Mouse (Mus musculus): ENCODE measurements at regions not wholly inside any gene's neighbourhood (a gene's known extent, or its start where the extent isn't known, plus 50 kb on each side); places are given as distances from the start of the nearest gene placed in this dataset.

DNA sequence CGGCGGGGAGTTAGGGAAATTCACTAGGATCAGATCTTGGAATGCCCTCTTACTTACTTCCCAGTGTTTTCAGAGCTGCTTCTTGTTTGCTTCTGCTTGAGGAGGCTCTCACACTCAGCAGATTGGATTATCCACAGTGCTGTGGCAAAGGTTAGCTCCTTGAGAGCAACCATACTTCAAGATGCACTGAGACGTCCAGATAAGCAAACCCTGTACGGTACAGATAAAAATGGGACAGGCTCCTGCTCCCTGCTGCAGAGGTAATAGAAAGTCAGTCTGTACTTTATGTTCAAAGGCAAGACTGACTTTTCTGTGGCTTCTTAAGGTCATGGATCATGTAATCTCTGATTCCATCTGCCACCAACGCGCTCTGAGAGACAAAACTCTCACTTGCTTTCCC, 414.8 kb upstream of the Ptger4 start:
- ATAC-seq (ENCODE audit: low read depth): no peak
- Histone ChIP-seq H3K27ac (ENCODE audit: low read length) (no peak overlapping the region), H3K4me3 (ENCODE audit: low read length) (no peak overlapping the region), H3K4me1 (replicated peaks; ENCODE audit: control insufficient read depth, insufficient read depth, low read length) (no peaks in the 10 kb centered on the region), H3K9me3 (ENCODE audit: control insufficient read depth, low read length) (no peaks in the 10 kb centered on the region), H3K4me2 (ENCODE audit: low read depth, low read length) (no peak overlapping the region), H3K36me3 (ENCODE audit: control insufficient read depth, insufficient read depth, low read length) (no peaks in the 10 kb centered on the region), H3K9ac (ENCODE audit: low read length) (no peak overlapping the region), H3K27me3 (ENCODE audit: control insufficient read depth, insufficient read depth, low read depth, low read length) (no peaks in the 10 kb centered on the region)
- 66% methylated on average over 6 of the region's 6 CpGs for WGBS

DNA sequence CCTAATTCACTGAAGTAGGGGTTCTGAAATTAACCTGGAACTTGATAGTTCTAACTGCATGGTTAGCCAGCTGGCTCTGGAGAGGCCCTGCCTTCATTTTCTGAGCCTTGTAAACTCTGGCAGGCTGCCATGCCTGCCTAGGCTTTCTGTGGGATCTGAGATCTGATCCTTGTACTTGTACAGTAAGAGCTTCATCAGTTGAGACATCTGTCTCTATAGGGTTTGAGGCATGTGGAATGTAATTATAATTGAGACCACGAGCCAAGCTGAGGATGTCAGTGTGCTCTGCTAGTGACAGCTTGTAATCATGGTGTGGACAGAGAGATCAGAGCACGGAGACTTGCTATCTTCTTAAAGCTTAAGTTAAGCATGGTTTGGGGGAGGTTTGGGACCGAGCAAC, 416.8 kb upstream of the Ptger4 start:
- H3K4me3 ChIP-seq (ENCODE audit: low read length): no peak overlapping the region
- no peak overlapping the region for H3K4me2 ChIP-seq (ENCODE audit: low read depth, low read length)
- H3K4me1 ChIP-seq (replicated peaks; ENCODE audit: control insufficient read depth, insufficient read depth, low read length): no peaks in the 10 kb centered on the region
- H3K36me3 ChIP-seq (ENCODE audit: control insufficient read depth, insufficient read depth, low read length): no peaks in the 10 kb centered on the region
- no peak for ATAC-seq (ENCODE audit: low read depth)
- H3K27me3 ChIP-seq (ENCODE audit: control insufficient read depth, insufficient read depth, low read depth, low read length): no peaks in the 10 kb centered on the region
- WGBS: 53% methylated on average over 3 of the region's 3 CpGs
- no peaks in the 10 kb centered on the region for H3K9me3 ChIP-seq (ENCODE audit: control insufficient read depth, low read length)
- no peak overlapping the region for H3K27ac ChIP-seq (ENCODE audit: low read length)
- H3K9ac ChIP-seq (ENCODE audit: low read length): no peak overlapping the region

DNA sequence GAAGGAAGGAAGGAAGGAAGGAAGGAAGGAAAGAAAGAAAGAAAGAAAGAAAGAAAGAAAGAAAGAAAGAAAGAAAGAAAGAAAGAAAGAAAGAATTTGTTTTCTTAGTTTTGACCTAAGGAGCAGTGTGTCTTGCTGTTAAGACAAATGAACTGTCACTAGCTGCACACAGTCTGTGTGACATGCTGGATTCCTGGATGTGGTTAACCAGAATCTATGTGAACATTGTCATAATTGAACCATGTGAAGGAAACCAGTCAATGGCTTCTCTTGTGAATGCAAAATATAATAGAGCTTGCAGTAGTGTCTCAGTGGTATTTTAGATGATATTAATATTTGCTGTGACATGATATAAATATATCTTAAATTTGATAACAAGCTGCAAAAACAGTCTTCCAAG, 427.8 kb upstream of the Ptger4 start:
- Histone ChIP-seq H3K27me3 (ENCODE audit: control insufficient read depth, insufficient read depth, low read depth, low read length) (no peaks in the 10 kb centered on the region), H3K4me2 (ENCODE audit: low read depth, low read length) (no peak overlapping the region), H3K4me3 (ENCODE audit: low read length) (no peak overlapping the region), H3K36me3 (ENCODE audit: control insufficient read depth, insufficient read depth, low read length) (no peaks in the 10 kb centered on the region), H3K4me1 (replicated peaks; ENCODE audit: control insufficient read depth, insufficient read depth, low read length) (no peaks in the 10 kb centered on the region), H3K9ac (ENCODE audit: low read length) (no peak overlapping the region), H3K9me3 (ENCODE audit: control insufficient read depth, low read length) (no peaks in the 10 kb centered on the region), H3K27ac (ENCODE audit: low read length) (no peak overlapping the region)
- ATAC-seq (ENCODE audit: low read depth): no peak

DNA sequence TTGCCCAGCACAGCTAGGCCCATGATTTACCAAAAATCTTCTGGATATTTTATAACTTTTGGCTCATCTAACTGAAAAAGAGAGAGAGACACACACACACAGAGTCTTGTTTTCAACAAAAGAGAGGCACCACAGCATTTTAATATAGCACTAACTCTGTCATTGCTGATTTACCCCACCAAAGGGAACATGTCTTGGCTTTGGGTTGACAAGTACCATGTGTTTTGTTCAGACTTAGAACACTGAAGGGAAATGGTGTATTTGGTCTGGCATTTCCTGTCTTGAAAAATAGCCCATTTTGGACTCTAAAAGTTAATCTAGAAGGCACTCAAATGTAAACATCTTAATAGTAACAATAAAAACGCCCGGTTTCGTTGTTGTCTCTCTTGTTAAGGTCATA, 432.7 kb upstream of the Ptger4 start:
- no peak overlapping the region for H3K4me2 ChIP-seq (ENCODE audit: low read depth, low read length)
- no peaks in the 10 kb centered on the region for H3K36me3 ChIP-seq (ENCODE audit: control insufficient read depth, insufficient read depth, low read length)
- H3K4me1 ChIP-seq (replicated peaks; ENCODE audit: control insufficient read depth, insufficient read depth, low read length): no peaks in the 10 kb centered on the region
- no peak overlapping the region for H3K9ac ChIP-seq (ENCODE audit: low read length)
- no peak overlapping the region for H3K4me3 ChIP-seq (ENCODE audit: low read length)
- no peak for ATAC-seq (ENCODE audit: low read depth)
- WGBS: 42% methylated on average over 3 of the region's 3 CpGs
- no peaks in the 10 kb centered on the region for H3K27me3 ChIP-seq (ENCODE audit: control insufficient read depth, insufficient read depth, low read depth, low read length)
- H3K27ac ChIP-seq (ENCODE audit: low read length): no peak overlapping the region
- no peaks in the 10 kb centered on the region for H3K9me3 ChIP-seq (ENCODE audit: control insufficient read depth, low read length)

DNA sequence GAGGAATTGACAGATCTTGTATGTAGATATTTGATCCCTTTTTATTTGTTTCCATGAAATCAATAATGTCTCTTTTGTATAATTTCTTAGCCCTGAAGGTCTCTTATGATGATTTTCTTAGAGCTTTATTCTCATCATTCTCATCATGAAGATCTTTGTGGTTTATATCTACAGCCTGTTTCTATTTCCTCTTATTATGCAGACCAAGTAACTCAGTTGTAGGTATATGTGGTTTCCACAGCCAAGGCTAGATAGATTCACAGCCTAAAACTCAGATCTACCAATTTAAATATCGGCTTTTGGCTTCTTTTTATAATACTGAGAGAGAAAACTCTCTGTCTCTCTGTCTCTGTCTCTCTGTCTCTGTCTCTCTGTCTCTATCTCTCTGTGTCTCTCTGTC, 449.8 kb upstream of the Ptger4 start:
- WGBS: 85% methylated on average over 1 of the region's 1 CpGs
- Histone ChIP-seq H3K4me3 (ENCODE audit: low read length) (no peak overlapping the region), H3K9me3 (ENCODE audit: control insufficient read depth, low read length) (no peaks in the 10 kb centered on the region), H3K27ac (ENCODE audit: low read length) (no peak overlapping the region), H3K36me3 (ENCODE audit: control insufficient read depth, insufficient read depth, low read length) (no peaks in the 10 kb centered on the region), H3K4me1 (replicated peaks; ENCODE audit: control insufficient read depth, insufficient read depth, low read length) (no peaks in the 10 kb centered on the region), H3K27me3 (ENCODE audit: control insufficient read depth, insufficient read depth, low read depth, low read length) (no peaks in the 10 kb centered on the region), H3K9ac (ENCODE audit: low read length) (no peak overlapping the region), H3K4me2 (ENCODE audit: low read depth, low read length) (no peak overlapping the region)
- ATAC-seq (ENCODE audit: low read depth): no peak

DNA sequence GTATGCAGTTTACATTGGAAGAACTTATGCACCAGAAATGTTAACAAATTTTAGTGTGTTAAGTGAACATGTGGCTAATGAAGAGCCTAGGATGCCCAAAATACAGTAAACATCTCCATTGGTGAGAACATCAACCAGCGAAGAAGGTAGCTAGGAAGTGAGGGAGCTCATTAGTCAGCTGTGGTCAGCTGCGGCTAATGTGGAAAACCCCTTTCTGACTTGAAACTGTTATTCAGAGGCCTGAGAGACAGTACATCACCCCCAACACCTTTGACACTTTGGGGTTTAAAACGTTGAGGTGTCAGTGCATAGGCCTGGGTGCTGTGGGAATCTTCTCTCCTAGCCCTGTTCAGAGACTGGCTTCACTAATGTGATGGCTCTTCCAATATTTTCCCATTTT, 451.0 kb upstream of the Ptger4 start:
- no peak overlapping the region for H3K4me3 ChIP-seq (ENCODE audit: low read length)
- H3K27me3 ChIP-seq (ENCODE audit: control insufficient read depth, insufficient read depth, low read depth, low read length): no peaks in the 10 kb centered on the region
- H3K4me2 ChIP-seq (ENCODE audit: low read depth, low read length): no peak overlapping the region
- no peaks in the 10 kb centered on the region for H3K36me3 ChIP-seq (ENCODE audit: control insufficient read depth, insufficient read depth, low read length)
- no peak overlapping the region for H3K9ac ChIP-seq (ENCODE audit: low read length)
- H3K9me3 ChIP-seq (ENCODE audit: control insufficient read depth, low read length): no peaks in the 10 kb centered on the region
- no peaks in the 10 kb centered on the region for H3K4me1 ChIP-seq (replicated peaks; ENCODE audit: control insufficient read depth, insufficient read depth, low read length)
- no peak overlapping the region for H3K27ac ChIP-seq (ENCODE audit: low read length)
- no peak for ATAC-seq (ENCODE audit: low read depth)
- WGBS: 63% methylated on average over 3 of the region's 3 CpGs

DNA sequence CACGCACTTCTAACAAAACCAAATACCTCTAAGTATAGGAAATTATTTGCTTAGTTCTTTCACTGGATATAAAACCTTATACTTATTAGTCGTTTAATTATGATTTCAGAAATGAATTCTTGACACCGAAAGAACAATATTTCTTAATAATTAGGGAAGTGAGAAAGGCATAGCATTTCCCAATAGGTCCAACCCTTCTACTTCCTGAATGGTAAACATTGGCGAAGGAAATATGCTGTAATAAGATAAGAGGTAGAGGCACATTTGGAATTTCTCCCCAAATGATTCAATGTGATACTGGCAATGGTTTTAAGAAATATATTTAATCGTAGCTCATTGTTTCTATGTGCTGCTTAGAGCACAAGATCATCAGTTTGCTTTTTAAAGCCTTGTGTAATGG, 464.5 kb upstream of the Ptger4 start:
- 68% methylated on average over 5 of the region's 5 CpGs for WGBS
- Histone ChIP-seq H3K27ac (ENCODE audit: low read length) (no peak overlapping the region), H3K9ac (ENCODE audit: low read length) (no peak overlapping the region), H3K36me3 (ENCODE audit: control insufficient read depth, insufficient read depth, low read length) (no peaks in the 10 kb centered on the region), H3K4me2 (ENCODE audit: low read depth, low read length) (no peak overlapping the region), H3K27me3 (ENCODE audit: control insufficient read depth, insufficient read depth, low read depth, low read length) (no peaks in the 10 kb centered on the region), H3K9me3 (ENCODE audit: control insufficient read depth, low read length) (no peaks in the 10 kb centered on the region), H3K4me1 (replicated peaks; ENCODE audit: control insufficient read depth, insufficient read depth, low read length) (no peaks in the 10 kb centered on the region), H3K4me3 (ENCODE audit: low read length) (no peak overlapping the region)
- no peak for ATAC-seq (ENCODE audit: low read depth)

DNA sequence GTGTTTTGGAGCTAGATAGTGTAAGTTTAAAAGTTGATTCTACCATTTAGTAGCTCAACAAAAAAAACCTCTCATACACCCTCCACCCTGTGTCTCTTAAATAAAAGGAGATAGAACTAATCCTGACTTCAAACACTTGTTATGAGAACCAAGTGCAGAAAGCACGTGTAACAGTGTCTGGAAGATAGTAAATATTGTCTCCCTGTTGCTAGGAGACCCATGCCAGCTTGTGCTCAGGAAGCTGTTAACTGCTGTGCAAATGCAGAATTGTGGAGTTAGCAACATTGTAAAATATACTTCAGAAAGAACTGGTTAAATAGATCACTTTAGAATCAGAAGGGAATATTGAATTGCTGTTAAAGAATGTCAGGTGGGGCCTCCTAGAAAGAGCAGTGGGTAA, 496.7 kb upstream of the Ptger4 start:
- Histone ChIP-seq H3K4me2 (ENCODE audit: low read depth, low read length) (no peak overlapping the region), H3K4me1 (replicated peaks; ENCODE audit: control insufficient read depth, insufficient read depth, low read length) (no peaks in the 10 kb centered on the region), H3K36me3 (ENCODE audit: control insufficient read depth, insufficient read depth, low read length) (no peaks in the 10 kb centered on the region), H3K27me3 (ENCODE audit: control insufficient read depth, insufficient read depth, low read depth, low read length) (no peaks in the 10 kb centered on the region), H3K4me3 (ENCODE audit: low read length) (no peak overlapping the region), H3K9me3 (ENCODE audit: control insufficient read depth, low read length) (no peaks in the 10 kb centered on the region), H3K27ac (ENCODE audit: low read length) (no peak overlapping the region), H3K9ac (ENCODE audit: low read length) (no peak overlapping the region)
- no peak for ATAC-seq (ENCODE audit: low read depth)
- 11% methylated on average over 1 of the region's 1 CpGs for WGBS

DNA sequence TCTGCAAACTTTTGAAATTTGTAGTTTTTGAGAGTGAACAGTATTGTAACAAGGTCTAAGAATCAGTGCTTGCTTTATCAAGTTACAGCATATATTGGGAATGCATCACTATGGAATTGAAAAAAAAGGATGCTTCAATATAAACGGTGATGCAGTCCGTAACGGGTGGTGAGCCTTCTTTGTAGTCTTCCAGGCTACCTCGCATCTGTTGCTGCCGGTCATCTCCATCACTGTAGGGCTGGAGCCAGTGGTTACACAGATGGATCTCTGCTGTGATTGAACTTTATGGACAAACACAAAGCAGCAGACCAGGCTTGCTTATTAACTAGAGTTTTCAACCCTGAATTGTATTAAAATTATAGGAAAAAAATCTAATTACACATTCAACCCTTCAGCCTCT, 499.9 kb upstream of the Ptger4 start:
- Histone ChIP-seq H3K27me3 (ENCODE audit: control insufficient read depth, insufficient read depth, low read depth, low read length) (no peaks in the 10 kb centered on the region), H3K4me2 (ENCODE audit: low read depth, low read length) (no peak overlapping the region), H3K9me3 (ENCODE audit: control insufficient read depth, low read length) (no peaks in the 10 kb centered on the region), H3K36me3 (ENCODE audit: control insufficient read depth, insufficient read depth, low read length) (no peaks in the 10 kb centered on the region), H3K27ac (ENCODE audit: low read length) (no peak overlapping the region), H3K9ac (ENCODE audit: low read length) (no peak overlapping the region), H3K4me1 (replicated peaks; ENCODE audit: control insufficient read depth, insufficient read depth, low read length) (no peaks in the 10 kb centered on the region), H3K4me3 (ENCODE audit: low read length) (no peak overlapping the region)
- ATAC-seq (ENCODE audit: low read depth): no peak
- WGBS: 88% methylated on average over 5 of the region's 5 CpGs

DNA sequence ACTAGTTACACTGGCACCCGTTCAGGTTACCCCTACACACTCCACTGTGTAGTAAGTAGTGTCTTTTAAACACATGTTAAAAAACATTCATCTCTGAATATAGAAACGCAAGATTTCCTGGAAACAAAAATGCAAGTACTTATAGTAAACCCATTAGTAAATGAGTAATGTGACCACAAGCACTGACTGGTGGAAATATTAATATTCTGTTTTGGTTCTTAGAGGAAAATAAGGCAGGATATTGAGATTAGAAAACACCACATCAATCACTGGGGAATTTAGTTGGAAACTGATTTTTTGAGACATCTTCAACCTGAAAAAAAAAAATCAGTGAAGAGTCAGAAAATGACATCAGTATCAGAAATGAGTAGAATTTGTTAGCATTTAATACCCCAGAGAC, 514.7 kb upstream of the Ptger4 start:
- Histone ChIP-seq H3K27ac (ENCODE audit: low read length) (no peak overlapping the region), H3K9me3 (ENCODE audit: control insufficient read depth, low read length) (no peaks in the 10 kb centered on the region), H3K9ac (ENCODE audit: low read length) (no peak overlapping the region), H3K4me1 (replicated peaks; ENCODE audit: control insufficient read depth, insufficient read depth, low read length) (no peaks in the 10 kb centered on the region), H3K4me3 (ENCODE audit: low read length) (no peak overlapping the region), H3K4me2 (ENCODE audit: low read depth, low read length) (no peak overlapping the region), H3K27me3 (ENCODE audit: control insufficient read depth, insufficient read depth, low read depth, low read length) (no peaks in the 10 kb centered on the region), H3K36me3 (ENCODE audit: control insufficient read depth, insufficient read depth, low read length) (no peaks in the 10 kb centered on the region)
- 74% methylated on average over 2 of the region's 2 CpGs for WGBS
- no peak for ATAC-seq (ENCODE audit: low read depth)

All from lung, embryonic 16.5 days (tissue).